Mouse (Mus musculus) activated CD4-positive, CD25-positive, alpha-beta regulatory T cell, adult 4 months (primary cell): ENCODE measurements around the gene Fam118b. TPM values are rescaled to one million over a fixed set of nuclear protein-coding genes. Genes with fewer than 3 reads are reported as not detected.

Experiments used
- ATAC-seq: one replicate; pipeline ENCODE4 v1.8.0; 2017
- polyA plus RNA-seq, 2 experiments: library from polyadenylated mRNA; unstranded; fragments of 100-300 nt; shearing (Covaris generic); gene quantifications; one replicate each; pipeline ENCODE4 v1.2.1; 2017

The Fam118b gene
- polyA plus RNA-seq, 2 experiments from 2014 or later, result 58.5 to 59.7 TPM

DNA sequence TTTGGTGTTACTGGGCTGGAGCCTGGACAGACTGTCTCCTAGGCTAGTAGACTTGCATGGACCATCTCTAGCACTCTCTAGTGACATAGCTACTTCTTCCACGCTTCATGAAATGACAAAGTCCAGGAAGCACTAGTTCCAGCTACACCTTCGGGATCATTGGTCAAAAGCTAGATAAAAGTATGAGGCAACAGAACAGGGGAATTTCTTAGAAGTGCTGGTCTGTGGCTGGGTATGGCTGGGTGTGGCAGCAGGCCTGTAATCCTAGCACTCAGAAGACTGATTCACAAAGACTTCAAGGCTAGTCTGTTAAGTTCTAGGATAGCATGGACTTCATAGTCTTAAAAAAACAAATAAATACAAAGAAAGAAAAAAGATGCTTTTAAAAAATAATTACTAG lies 4.2 kb downstream of the Fam118b start:
- no peak for ATAC-seq

DNA sequence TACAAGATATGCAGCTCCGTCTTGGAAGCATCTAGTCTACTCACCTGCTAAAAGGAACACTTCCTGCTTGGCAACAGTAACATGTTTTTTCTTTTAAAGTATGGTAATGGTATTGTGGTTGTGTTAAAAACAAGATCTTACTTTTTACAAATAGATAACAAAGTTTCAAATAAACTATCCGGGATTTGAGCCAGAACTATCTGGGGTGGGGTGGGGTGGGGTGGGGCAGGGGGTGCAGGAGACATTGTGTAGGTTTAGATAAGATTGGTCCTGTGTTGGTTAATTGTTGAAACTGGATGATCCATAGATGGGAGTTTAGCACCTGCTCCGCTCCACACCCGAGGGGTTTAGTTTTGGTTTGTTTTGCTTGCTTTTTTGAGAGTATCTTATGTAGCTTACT lies 5.2 kb downstream of the Fam118b start:
- no peak for ATAC-seq

DNA sequence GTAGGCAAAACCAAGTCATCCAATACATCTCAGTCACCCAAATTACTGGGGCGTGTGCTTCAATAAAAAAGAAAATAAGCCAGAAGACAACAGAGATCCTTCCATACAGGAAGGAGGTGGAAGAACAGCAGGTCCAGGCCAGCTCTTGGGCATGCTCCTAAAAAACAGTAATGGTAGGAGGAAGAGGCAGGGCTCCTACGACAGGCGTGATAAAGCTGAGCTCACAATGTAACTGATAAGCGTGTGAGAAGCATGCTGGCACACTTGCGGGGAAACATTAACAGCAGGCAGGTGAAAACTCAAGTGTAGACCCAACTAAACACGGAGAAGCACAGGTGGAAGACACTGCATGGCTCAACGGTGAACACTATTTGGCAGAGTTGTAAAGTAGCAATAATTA lies 10.2 kb downstream of the Fam118b start:
- no peak for ATAC-seq

DNA sequence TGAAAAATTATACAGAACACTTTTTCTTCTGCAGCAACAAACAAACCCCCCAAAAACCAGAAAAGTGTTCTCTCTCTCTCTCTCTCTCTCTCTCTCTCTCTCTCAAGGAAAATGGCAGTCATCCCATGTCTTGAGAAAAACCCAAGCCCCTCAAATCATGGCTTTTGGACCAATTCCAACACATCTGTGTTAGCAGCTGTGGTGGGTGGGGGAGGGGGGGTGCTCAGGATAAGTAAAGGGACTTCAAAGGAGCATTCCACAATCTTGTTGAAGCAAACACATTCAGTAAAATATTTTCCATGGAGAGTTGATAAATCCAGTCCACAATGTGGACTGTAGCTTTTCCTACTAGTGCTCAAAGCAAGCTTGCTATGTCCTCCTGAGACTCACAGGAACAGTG lies 18.1 kb downstream of the Fam118b start:
- no peak for ATAC-seq

DNA sequence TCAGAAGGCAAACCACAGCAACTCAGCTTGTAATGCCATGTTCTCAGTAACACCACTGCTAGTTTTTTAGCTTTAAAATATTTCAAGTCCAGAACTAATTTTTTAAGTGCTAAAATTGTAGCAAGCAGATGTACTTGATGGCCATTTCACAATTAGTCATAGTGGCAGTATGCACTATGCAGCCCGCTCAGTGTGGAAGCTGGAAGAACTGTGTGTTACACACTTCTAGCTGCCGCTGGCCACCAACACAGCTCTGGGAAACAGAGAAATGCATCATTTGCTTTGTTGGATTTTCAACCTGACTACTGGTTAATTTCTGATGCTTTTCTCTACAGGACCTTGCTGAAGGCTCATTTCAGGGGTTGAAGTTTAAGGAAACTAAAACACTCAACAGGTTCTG lies 20.2 kb downstream of the Fam118b start:
- ATAC-seq, result no peak

DNA sequence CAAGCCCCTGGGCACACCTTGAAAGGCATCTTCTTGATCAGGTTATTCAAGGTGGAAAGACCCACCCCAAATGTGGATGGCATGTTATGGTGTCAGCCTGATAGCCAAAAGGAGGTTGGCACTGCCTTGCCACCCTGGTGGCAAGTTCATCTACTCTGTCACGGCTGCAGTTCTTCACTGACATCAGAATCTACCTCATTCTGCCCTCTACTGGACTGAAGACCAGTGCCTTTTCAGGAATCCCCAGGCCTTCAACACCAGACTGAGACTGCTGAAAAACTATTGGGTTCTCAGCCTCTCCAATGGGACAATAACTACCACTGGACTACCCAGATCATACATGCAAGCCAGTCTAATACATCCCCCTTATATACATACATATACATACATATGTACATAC lies 27.9 kb downstream of the Fam118b start:
- no peak for ATAC-seq

DNA sequence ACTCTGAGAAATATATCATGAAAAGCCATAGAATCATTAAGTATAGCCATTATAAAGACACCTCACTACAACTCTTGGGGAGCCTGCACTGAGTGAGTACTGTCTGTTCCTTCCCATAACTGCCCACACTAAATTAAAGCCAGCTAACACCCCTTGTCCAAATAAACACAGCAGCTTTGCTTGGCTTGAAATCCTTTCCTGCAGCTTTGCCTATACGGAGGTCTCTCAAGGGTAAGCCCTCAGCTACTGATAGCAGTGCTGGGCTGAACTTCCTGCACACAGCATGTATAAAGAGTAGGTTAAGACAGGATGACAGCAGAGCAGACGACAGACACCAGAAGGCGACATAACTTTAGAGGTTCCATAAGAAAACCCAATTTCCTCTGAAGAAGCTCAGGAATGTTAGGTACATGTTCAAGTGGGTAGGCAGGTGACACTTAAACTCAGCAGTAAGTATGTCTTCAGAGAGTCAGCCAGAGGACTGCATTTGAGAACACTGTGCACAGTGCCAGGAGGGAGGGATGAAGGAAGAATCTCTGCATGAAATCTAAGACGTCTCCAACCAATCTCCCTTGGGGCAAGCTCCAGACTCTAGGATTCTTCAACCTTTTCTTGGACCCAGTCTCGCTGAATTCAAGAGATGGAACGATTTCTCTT lies 28.6 kb downstream of the Fam118b start:
- ATAC-seq, result no peak

DNA sequence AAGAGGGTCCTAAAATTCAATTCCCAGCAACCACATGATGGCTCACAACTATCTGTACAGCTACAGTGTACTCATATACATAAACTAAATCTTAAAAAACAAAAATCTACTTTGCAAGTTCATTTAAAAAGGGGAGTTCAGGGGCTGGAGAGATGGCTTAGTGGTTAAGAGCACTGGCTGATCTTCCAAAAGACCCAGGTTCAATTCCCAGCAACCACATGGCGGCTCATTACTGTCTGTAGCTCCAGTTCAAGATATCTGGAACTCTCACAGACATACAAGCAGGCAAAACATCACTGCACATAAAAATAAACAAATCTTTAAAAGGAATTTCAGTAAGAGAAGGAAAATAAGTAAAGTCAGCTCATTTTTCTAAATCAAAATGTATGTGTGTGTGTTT lies 29.2 kb downstream of the Fam118b start:
- no peak for ATAC-seq

DNA sequence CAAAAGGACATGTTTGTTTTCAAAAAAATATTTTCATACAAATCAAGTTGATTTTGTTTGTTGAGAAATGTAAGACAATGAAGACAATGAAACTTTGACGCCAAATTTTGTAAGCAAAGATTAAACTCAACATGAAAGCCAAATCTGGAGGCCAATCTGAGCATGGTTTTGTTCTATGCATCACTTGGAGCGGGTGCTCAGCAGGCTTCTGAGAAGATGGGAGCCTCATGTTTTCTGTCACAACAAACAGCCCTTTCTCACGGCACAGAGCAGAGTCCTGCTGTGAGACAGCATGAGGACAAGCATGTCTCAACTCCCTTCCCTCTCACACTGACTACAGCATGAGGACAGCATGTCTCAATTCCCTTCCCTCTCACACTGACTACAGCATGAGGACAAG lies 31.6 kb downstream of the Fam118b start:
- no peak for ATAC-seq

DNA sequence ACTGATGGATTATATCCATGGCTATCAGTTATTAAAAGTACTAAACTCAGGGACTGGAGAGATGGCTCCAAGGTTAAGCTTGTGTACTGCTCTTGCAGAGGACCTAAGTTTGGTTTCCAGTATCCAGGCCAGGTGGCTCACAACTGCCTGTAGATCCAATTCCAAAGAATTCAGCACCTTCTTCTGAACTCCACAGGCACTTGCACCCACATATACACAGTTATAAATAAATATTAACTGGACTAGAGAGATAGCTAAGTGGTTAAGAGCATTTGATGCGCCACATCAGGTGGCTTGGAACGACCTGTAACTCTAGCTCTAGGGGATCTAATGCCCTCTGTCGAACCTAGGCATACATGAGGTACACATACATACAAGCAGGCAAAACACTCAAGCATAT lies 38.9 kb downstream of the Fam118b start:
- no peak for ATAC-seq

DNA sequence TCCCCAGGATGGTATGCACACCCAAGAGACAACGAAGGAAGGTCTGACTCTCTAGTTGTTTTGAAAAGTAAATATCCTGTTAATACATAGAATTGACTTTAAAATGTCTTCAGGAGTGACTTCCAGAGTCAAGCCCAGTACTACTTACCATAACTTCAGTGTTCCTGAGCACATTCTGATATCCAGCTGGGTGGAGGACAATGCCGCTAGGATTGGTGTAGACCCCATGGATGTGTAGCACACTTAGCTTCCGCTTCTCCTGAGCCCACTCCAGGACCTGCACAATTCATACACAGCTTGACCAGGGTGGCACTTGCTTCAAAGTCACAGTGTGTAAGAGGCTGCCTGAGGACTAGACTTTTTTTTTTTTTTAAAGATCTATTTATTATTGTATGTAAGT lies 44.1 kb downstream of the Fam118b start:
- ATAC-seq, result no peak

DNA sequence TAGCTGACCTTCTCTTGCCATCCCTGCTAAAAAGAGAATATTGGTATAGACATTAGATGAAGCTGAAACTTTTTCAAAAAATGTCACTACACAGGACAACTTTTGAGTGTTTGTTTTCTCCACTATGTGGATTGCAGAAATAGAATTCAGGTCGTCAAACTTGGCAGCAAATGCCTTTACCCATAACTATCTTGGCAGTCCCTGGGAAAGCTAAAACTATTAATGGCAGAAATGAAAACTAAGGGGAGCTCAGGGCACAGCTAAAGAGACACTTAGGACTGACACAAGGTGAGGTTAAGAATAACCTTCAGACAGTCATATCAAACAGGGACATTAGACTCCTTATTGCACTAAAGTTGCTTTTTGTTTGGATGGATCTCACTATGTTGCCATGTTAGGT lies 49.6 kb downstream of the Fam118b start:
- no peak for ATAC-seq

DNA sequence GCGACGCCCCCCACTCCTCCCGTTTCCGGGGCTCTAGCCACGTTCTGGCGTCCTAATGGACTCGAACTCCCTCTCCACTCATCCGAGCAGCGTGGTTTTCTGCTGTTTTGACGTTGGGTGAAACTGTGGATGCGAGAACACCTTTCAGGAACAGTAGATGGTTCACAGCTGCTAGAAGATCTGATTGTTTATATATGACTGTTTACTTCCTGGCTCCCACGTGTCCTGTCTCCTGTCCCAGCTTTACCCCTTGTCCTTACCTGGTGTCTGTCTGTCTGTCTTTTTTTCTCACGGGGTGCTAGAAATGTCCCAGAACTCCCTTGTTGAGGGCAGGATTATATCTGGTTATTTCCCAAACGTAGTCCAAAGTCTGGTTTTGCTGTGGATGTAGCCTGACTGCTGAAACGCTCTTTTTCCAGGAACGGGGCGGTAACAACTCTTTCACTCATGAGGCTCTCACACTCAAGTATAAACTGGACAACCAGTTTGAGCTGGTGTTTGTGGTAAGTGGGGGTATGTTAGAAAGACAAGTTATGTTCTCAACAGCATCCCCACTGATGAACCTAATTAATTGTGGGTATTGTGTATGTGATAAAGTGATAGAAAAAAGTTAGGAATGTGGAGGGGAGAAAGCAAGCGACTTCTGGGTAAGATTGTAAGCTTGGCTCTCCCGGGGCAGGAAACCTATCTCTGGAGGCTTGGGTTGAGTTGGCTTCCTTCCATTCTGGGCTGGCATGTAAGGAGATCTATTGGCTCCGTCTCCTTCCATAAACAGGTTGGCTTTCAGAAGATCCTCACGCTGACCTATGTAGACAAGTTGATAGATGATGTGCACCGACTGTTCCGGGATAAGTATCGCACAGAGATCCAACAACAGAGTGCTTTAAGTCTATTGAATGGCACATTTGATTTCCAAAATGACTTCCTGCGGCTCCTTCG lies 55.8 kb downstream of the Fam118b start:
- ATAC-seq, result peak; percentile 10

DNA sequence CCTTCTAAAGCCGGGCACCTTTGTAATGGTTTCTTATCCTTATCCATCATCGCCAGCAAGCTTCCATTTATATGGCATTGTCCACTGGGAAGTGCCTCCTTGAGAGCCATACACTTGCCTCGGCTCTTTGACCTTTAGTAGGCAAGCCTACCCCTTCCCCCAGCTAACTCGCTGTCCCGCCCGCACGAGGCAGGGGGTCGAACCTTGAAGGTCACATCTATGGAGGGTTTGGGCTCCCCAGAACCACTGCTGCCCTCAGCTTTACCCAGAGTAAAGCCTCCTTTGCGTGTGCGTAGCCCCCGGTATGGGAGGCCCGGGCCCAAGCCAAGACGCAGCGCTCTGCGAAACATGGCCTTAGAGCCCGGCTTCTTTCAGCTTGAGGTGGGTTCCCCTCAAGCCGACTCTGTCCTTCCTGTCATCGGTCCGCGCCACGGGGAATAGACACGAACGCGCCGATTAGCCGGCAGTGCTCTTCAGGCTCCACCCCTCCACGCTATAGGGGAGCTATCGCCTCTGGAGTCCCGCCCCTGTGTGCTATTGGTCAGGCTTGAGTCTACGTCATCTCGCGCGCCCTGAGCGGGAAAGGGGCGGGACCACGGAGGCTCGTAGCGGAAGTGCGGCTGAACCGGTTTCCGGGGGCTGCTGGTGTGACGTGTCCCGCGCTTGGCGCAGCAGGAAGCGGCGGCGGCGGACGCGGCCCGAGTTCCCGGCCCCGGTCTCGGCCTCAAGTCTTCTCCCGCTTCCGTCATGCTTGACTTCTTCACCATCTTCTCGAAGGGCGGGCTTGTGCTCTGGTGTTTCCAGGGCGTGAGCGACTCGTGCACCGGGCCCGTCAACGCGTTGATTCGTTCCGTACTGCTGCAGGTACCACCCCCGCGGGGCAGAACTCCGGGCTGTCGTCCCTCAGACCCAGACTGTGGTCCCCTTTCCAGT lies 56.8 kb downstream of the Fam118b start, which contains the start of gene Foxred1:
TSS of gene Foxred1 (minus strand) at position 514 of the 933 bp plus-strand sequence.
- peak; percentile 97 for ATAC-seq

DNA sequence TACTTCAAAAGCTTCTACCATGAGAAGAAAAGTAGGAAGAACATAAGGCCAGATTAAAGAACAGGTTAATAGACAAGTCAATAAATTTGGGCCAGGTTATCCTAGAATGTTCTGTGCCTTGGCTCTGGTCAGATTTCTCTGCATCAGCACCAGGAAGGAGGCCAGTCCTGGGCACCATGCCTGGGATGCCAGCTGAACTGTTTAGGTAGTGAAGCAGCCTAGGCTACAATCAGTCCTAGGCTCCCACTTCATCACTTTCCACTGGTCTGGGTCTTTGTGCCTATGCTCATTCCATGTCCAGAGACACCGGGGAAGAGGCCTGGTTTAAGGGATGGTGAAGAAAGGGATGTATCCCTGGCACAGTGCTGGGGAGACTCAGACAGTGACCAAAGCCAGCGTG lies 63.2 kb downstream of the Fam118b start:
- no peak for ATAC-seq

DNA sequence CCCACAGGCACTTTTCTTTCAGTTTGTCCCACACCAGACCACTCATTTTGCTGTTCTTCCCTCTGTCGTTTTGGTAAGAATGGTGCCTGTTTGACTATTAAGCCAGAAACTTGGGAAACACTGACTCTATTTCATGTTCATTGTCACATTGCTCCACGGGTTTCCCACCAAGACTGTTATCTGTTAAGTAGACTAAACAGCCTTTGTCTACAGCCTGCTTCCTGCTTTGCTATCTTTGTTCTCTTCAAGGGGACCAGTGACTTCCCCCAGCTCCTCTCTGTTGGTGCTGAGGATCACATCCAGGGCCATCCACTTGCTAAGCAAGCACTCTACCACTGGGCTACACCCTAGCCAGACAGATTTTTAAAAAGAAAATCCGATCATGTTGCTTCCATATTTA lies 64.1 kb downstream of the Fam118b start:
- ATAC-seq, result no peak

DNA sequence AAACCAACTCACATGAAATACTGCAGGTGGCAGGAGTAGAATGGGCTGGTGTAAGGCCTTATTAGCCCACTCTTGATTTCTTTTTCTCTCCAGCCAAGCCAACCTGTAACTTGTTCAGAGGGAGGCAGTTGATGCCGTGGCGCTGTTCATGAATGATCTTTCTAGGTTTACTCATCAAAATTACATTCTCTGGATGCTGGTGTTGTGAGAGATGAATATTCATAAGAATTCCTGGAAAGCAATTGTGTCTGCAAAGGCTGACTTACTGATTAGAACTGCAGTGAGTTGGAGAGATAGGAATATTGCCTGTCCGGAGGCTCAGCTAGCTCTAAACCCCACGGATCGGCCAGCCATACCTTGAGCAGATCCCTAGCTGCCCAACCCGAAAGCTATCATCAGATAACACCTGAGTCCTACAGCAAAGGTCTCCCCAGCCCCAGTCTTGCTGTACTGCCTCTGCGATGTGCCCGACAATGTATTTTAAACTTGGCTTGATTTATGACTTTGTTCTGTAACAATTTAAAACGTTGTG lies 67.0 kb downstream of the Fam118b start:
- ATAC-seq, result no peak

DNA sequence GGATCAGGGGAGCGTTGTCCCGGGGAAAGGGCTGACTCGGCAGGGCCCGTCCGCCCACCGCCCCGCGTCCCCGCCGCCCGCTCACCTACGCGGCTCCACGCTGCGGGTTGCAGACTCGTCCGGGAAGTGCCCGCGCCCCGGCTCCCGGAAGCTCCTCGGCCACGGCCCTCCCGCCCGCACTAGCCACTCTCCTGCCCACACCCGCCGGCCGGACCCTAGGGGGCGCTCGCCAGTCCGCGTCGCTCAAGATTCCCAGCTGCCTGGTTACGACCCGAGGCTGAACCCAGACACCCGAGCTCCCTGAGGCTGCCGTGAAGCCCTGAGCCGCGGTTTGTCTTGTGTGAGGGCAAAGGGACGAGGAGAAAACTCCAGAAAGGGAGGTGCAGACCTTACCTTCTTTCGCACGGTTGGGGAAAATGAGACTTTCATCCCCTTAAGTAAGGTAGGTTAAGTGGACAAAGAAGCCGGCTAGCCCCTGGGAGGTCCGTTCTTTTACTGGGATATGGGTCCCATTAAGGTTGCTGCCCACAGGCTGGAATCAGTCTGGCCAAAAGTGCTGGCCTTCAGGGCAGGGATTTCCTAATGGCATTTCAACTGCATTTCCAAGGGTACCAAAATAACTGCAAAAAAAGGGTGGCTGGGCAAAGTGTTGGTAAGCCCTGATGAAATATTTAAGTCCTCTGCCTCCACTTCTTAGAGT lies 67.7 kb downstream of the Fam118b start, which contains the start of the genes Srpr and Tirap:
TSS of gene Srpr (plus strand) at position 404 of the 700 bp plus-strand sequence.
TSS of gene Tirap (minus strand) at position 520 of the 700 bp plus-strand sequence.
- ATAC-seq, result peak; percentile 84

DNA sequence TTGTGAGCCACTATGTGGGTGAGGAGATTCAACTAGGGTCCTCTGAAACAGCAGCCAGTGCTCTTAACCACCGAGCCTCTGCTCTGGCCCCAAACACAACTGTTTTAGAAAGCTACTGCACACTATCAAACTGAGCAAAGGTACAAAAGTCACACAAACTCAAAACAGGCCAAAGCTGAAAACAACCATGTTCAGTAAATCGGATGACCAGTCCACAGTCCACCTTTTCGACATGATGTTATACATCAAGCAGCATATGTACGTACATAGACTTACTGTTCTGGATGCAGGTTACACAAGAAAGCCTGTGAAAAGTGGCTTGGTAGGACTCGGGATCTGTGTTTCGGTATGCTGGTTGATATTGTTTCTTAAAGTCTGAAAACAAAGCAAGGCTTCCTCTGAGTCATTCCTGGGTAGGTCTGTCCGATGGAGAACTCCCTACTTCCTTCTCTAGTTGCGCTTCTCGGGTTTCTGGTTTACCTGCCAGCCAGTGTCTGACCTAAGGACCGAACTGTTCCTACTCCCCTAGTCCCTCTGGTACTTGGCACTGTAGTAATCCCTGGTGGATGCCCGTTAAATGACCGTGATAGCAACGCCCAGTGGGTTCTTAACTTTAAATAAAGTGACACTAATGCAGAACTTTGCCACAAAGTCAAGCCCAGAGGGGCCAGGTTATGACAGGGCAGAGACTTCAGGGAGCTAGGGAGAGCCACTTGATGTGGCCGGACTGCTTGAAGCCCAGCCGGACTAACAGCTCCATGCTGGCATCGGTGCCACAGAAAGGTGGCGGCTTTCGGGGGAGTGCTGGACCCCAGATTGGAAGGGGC lies 68.4 kb downstream of the Fam118b start:
- no peak for ATAC-seq

DNA sequence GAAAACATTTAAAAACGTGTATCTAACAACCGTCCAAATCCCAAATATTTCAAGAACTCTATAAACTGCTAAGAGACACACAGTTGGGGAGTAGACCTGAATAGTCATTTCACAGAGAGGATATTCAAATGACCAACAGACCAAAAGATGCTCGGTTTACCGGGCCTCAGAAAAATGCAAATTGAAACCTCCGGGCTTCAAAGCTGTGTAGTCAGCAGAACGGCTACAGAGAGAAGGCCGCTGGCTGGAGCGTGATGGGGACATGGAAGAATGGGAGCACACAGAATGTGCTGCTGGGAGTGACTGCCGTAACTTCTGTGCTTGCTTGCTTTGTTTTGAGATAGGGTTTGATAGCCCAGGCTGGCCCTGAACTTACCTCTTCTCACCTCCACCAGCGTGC lies 69.3 kb downstream of the Fam118b start:
- no peak for ATAC-seq

DNA sequence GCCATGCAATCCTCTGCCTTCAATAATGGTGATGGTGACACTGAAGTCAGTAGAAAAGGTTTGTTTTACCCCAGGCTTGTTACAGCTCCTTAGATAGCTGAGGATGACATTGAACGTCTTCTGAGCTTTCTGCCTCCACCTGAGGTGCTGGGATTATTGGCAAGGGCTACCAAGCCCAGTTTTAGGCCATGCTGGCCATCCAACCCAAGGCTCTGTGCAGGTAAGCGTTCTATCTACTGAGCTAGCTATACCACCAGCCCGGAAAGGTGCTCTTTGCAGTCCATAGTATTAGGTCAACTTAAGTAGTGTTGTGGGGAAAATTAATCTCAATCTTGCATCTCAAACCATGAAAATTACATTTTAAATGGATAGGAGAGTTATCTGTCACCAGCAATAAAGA lies 70.0 kb downstream of the Fam118b start:
- ATAC-seq, result no peak
